Mouse (Mus musculus) layer of hippocampus, adult 2 months (tissue): ENCODE results near the gene Mtnr1a. TPM values are rescaled to one million over a fixed set of nuclear protein-coding genes. Genes with fewer than 3 reads are reported as not detected.
A peak's percentile ranks its signal among the peaks of the same experiment; 100 is the strongest.

Source experiments
- DNase-seq, 2 experiments: peaks; one replicate each; pipeline ENCODE4 v3.0.0; 2022; ENCODE audit warnings: low spot score in 2 of 2
- H3K27ac ChIP-seq: fragments of 200-600 bp; 2 replicates; pipeline ENCODE4 v1.8.1; 2022
- H3K4me3 ChIP-seq: fragments of 200-600 bp; 2 replicates; pipeline ENCODE4 v1.8.1; 2022; ENCODE audit warnings: mild to moderate bottlenecking
- CTCF ChIP-seq: fragments of 200-600 bp; conservative IDR thresholded peaks from 2 replicates; pipeline ENCODE4 v1.8.1; 2022; ENCODE audit warnings: antibody characterized with exemption, mild to moderate bottlenecking, moderate library complexity
- total RNA-seq, 2 experiments: library from RNA; stranded (reverse); gene quantifications; 2 replicates each; pipeline ENCODE4 v1.2.3; 2021

Gene Mtnr1a
- total RNA-seq, 2 experiments from 2014 or later = not detected

DNA sequence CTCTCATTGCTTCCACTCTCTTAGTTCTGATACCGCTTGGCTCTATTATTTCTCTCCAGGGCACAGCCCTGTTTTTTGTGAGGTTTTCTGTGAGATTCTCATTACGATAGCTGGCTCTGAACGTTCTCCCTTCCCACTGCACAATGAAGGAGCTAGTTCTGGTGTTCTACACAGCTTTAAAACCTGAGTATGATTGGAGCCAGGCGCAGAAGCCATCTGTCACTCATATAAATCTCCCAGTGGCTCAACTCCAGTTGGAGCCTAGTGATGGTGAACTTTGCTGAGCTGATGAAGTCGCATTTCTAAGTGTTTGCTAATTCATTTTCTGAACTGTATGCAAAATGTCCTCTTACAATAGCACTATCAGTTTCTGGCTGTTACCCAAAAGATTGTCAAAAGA is 56.7 kb downstream of the Mtnr1a start:
- peak in 1 of 2 experiments; percentile 13 for DNase-seq
- no peak overlapping the region for H3K4me3 ChIP-seq
- TF ChIP-seq CTCF = no peak
- H3K27ac ChIP-seq = no peak overlapping the region

Other genes with a start within 250 kb of the Mtnr1a start
- gene Fat1, start 133.7 kb upstream of the Mtnr1a start, total RNA-seq = 10 to 100 TPM; 22.2 to 24.7 TPM
- not detected for gene F11, start 192.9 kb downstream of the Mtnr1a start, total RNA-seq
- not detected for gene Klkb1, start 225.7 kb downstream of the Mtnr1a start, total RNA-seq
- not detected for gene Gm45753, start 239.3 kb downstream of the Mtnr1a start, total RNA-seq